Mouse (Mus musculus): ENCODE data around the gene Gm21983. TPM values are rescaled to one million over a fixed set of nuclear protein-coding genes. Genes with fewer than 3 reads are reported as not detected.

Gene Gm21983
- polyA plus RNA-seq (2015; fragmentation: Nextera tagmentation; extraction: Ambion mirVana), result 0.59 TPM in 1 of 2 replicates, not detected in the other

GRCm38 (mm10) chr7:27180837-27181695 is at the start of gene Gm21983, which contains the start of gene Mia:
Gene Gm21983, minus strand, starts transcription at chr7:27181086.
Gene Mia, minus strand, starts transcription at chr7:27181157.
- H3K27ac ChIP-seq, result peak within 1 kb of the TSS; percentile 67
- WGBS, result 64% methylated on average over 14 of the region's 14 CpGs
- ATAC-seq (ENCODE audit: insufficient read depth, low FRiP score, low read depth), result no peak
- no peak within 1 kb of the TSS for H3K4me2 ChIP-seq
- H3K27me3 ChIP-seq (replicated peaks), result no peaks in the 10 kb centered on the region
- peaks cover 22% of the 10 kb centered on the region for H3K36me3 ChIP-seq
- no peaks in the 10 kb centered on the region for H3K9me3 ChIP-seq
- peaks cover 11% of the 10 kb centered on the region; the same call in 1 of the 2 replicates for H3K4me1 ChIP-seq
- H3K9ac ChIP-seq, result no peak within 1 kb of the TSS
- no peak within 1 kb of the TSS for H3K4me3 ChIP-seq (replicated peaks)

GRCm38 (mm10) chr7:27228865-27229264 is 48.0 kb upstream of the Gm21983 start:
- Histone ChIP-seq H3K9me3 (no peaks in the 10 kb centered on the region), H3K27me3 (replicated peaks) (no peaks in the 10 kb centered on the region), H3K9ac (peak overlapping the region; percentile 94; the same call in 1 of the 2 replicates), H3K4me2 (peak overlapping the region; percentile 79), H3K4me1 (peaks cover 60% of the 10 kb centered on the region), H3K4me3 (replicated peaks) (peak overlapping the region; percentile 90), H3K36me3 (no peaks in the 10 kb centered on the region), H3K27ac (peak overlapping the region; percentile 91)
- ATAC-seq (ENCODE audit: insufficient read depth, low FRiP score, low read depth), result no peak
- 13% methylated on average over 6 of the region's 6 CpGs for WGBS

- WGBS, result under 1% methylated on average over 49 of the region's 49 CpGs
- Histone ChIP-seq H3K9me3 (no peaks in the 10 kb centered on the region), H3K4me2 (peak within 1 kb of the TSS; percentile 79), H3K36me3 (no peaks in the 10 kb centered on the region), H3K4me3 (replicated peaks) (peak within 1 kb of the TSS; percentile 90), H3K9ac (peak within 1 kb of the TSS; percentile 94), H3K27me3 (replicated peaks) (no peaks in the 10 kb centered on the region), H3K4me1 (peaks cover 55% of the 10 kb centered on the region), H3K27ac (peak within 1 kb of the TSS; percentile 91)
- ATAC-seq (ENCODE audit: insufficient read depth, low FRiP score, low read depth), result peak; percentile 77
These were observed 47.5 kb upstream of the Gm21983 start, which contains the start of gene Itpkc for GRCm38 (mm10) chr7:27228281-27228821. Gene Itpkc, minus strand, starts transcription at chr7:27228661.

GRCm38 (mm10) chr7:27227676-27228075 is 46.8 kb upstream of the Gm21983 start:
- peak overlapping the region; percentile 90 for H3K4me3 ChIP-seq (replicated peaks)
- H3K4me1 ChIP-seq, result peaks cover 54% of the 10 kb centered on the region
- H3K9ac ChIP-seq, result peak overlapping the region; percentile 94
- peak overlapping the region; percentile 91 for H3K27ac ChIP-seq
- H3K27me3 ChIP-seq (replicated peaks), result no peaks in the 10 kb centered on the region
- H3K36me3 ChIP-seq, result no peaks in the 10 kb centered on the region
- under 1% methylated on average over 10 of the region's 10 CpGs for WGBS
- ATAC-seq (ENCODE audit: insufficient read depth, low FRiP score, low read depth), result no peak
- peak overlapping the region; percentile 79 for H3K4me2 ChIP-seq
- no peaks in the 10 kb centered on the region for H3K9me3 ChIP-seq

- Histone ChIP-seq H3K9me3 (no peaks in the 10 kb centered on the region), H3K27me3 (replicated peaks) (no peaks in the 10 kb centered on the region), H3K4me3 (replicated peaks) (peak overlapping the region; percentile 90), H3K9ac (peak overlapping the region; percentile 94; the same call in 1 of the 2 replicates), H3K36me3 (no peaks in the 10 kb centered on the region), H3K4me1 (peaks cover 50% of the 10 kb centered on the region), H3K27ac (peak overlapping the region; percentile 91; the same call in 1 of the 2 replicates), H3K4me2 (peak overlapping the region; percentile 79)
- WGBS, result 27% methylated on average over 9 of the region's 9 CpGs
- ATAC-seq (ENCODE audit: insufficient read depth, low FRiP score, low read depth), result no peak
These were observed 46.4 kb upstream of the Gm21983 start for GRCm38 (mm10) chr7:27227276-27227675.

- H3K4me3 ChIP-seq (replicated peaks), result peak overlapping the region; percentile 90
- H3K9ac ChIP-seq, result no peak overlapping the region; the same call in 1 of the 2 replicates
- 54% methylated on average over 11 of the region's 11 CpGs for WGBS
- ATAC-seq (ENCODE audit: insufficient read depth, low FRiP score, low read depth), result peak; percentile 27
- H3K9me3 ChIP-seq, result no peaks in the 10 kb centered on the region
- H3K4me1 ChIP-seq, result peaks cover 42% of the 10 kb centered on the region
- peak overlapping the region; percentile 79 for H3K4me2 ChIP-seq
- 0 out of 2 replicates have a peak, but pooled peaks cover under 1% of the 10 kb centered on the region for H3K36me3 ChIP-seq
- peak overlapping the region; percentile 77 for H3K27ac ChIP-seq
- no peaks in the 10 kb centered on the region for H3K27me3 ChIP-seq (replicated peaks)
These were observed 44.1 kb upstream of the Gm21983 start for GRCm38 (mm10) chr7:27224877-27225575.

- Histone ChIP-seq H3K9ac (no peak overlapping the region), H3K4me3 (replicated peaks) (no peak overlapping the region), H3K27me3 (replicated peaks) (no peaks in the 10 kb centered on the region), H3K9me3 (no peaks in the 10 kb centered on the region), H3K36me3 (peaks cover 12% of the 10 kb centered on the region; the same call in 1 of the 2 replicates), H3K4me1 (peaks cover 34% of the 10 kb centered on the region), H3K4me2 (no peak overlapping the region), H3K27ac (no peak overlapping the region)
- 61% methylated on average over 1 of the region's 1 CpGs for WGBS
- ATAC-seq (ENCODE audit: insufficient read depth, low FRiP score, low read depth), result no peak; the same call in 1 of the 2 replicates
These were observed 41.7 kb upstream of the Gm21983 start for GRCm38 (mm10) chr7:27222538-27222937.

- H3K27ac ChIP-seq, result no peak overlapping the region
- H3K36me3 ChIP-seq, result peaks cover 12% of the 10 kb centered on the region; the same call in 1 of the 2 replicates
- H3K9ac ChIP-seq, result no peak overlapping the region
- H3K4me2 ChIP-seq, result no peak overlapping the region
- peaks cover 28% of the 10 kb centered on the region for H3K4me1 ChIP-seq
- H3K9me3 ChIP-seq, result no peaks in the 10 kb centered on the region
- 56% methylated on average over 6 of the region's 6 CpGs for WGBS
- H3K27me3 ChIP-seq (replicated peaks), result no peaks in the 10 kb centered on the region
- ATAC-seq (ENCODE audit: insufficient read depth, low FRiP score, low read depth), result no peak
- no peak overlapping the region for H3K4me3 ChIP-seq (replicated peaks)
These were observed 41.1 kb upstream of the Gm21983 start for GRCm38 (mm10) chr7:27221939-27222338.

- Histone ChIP-seq H3K4me3 (replicated peaks) (no peak overlapping the region), H3K36me3 (peaks cover 16% of the 10 kb centered on the region), H3K27me3 (replicated peaks) (no peaks in the 10 kb centered on the region), H3K27ac (no peak overlapping the region), H3K9me3 (no peaks in the 10 kb centered on the region), H3K4me2 (no peak overlapping the region), H3K4me1 (peaks cover 8% of the 10 kb centered on the region), H3K9ac (no peak overlapping the region)
- WGBS, result 75% methylated on average over 11 of the region's 11 CpGs
- no peak for ATAC-seq (ENCODE audit: insufficient read depth, low FRiP score, low read depth)
These were observed 39.1 kb upstream of the Gm21983 start for GRCm38 (mm10) chr7:27219937-27220336.

- no peaks in the 10 kb centered on the region for H3K9me3 ChIP-seq
- no peak overlapping the region for H3K4me2 ChIP-seq
- no peaks in the 10 kb centered on the region for H3K27me3 ChIP-seq (replicated peaks)
- no peak overlapping the region for H3K4me3 ChIP-seq (replicated peaks)
- no peaks in the 10 kb centered on the region for H3K4me1 ChIP-seq
- no peak for ATAC-seq (ENCODE audit: insufficient read depth, low FRiP score, low read depth)
- WGBS, result 81% methylated on average over 7 of the region's 7 CpGs
- peaks cover 19% of the 10 kb centered on the region for H3K36me3 ChIP-seq
- H3K27ac ChIP-seq, result no peak overlapping the region
- no peak overlapping the region for H3K9ac ChIP-seq
These were observed 37.7 kb upstream of the Gm21983 start for GRCm38 (mm10) chr7:27218586-27218985.

GRCm38 (mm10) chr7:27212626-27213025 is 31.7 kb upstream of the Gm21983 start:
- WGBS, result 83% methylated on average over 2 of the region's 2 CpGs
- no peaks in the 10 kb centered on the region for H3K9me3 ChIP-seq
- no peak overlapping the region for H3K9ac ChIP-seq
- H3K36me3 ChIP-seq, result peaks cover 42% of the 10 kb centered on the region
- H3K4me2 ChIP-seq, result no peak overlapping the region
- no peak overlapping the region for H3K27ac ChIP-seq
- H3K27me3 ChIP-seq (replicated peaks), result no peaks in the 10 kb centered on the region
- no peaks in the 10 kb centered on the region for H3K4me1 ChIP-seq
- H3K4me3 ChIP-seq (replicated peaks), result no peak overlapping the region
- no peak for ATAC-seq (ENCODE audit: insufficient read depth, low FRiP score, low read depth)

All from stomach, embryonic 15.5 days (tissue).